8 mouse cellular contexts compared by ENCODE assay signal in the genomic region with DNA sequence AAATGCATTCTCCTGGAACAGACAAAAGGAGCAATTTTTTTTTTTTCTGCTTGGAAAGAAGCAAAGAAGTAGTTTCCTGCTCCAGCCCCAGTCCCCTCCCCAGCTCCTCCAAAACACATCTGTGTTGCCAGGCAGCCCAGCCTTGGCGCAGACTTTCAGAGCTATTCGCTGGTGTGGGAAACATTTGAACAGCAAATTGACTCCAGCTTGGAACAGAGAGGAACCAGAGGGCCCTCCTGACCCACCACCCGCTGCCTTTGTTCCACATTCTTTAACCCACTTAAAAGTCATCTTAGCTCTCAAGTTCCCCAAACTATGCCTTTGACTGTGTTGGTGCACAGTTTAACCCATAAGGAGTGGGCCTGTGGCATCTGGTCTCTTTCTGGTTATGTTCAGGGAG.
DNase-seq lines count a peak whose midpoint lies in the region; ATAC-seq and TF ChIP-seq lines count a peak whose summit lies in the region.

No protein-coding gene starts in this region.

- no peak overlapping the region for H3K9ac ChIP-seq in stomach, embryonic 14.5 days (replicated peaks; ENCODE audit: low read depth, low read length)
- H3K9ac ChIP-seq in stomach, postnatal 0 days (ENCODE audit: low read length): no peak overlapping the region
- H3K9ac ChIP-seq in lung, postnatal 0 days (replicated peaks; ENCODE audit: low read depth): no peak overlapping the region
- H3K9ac ChIP-seq in stomach, embryonic 16.5 days (ENCODE audit: low read length): no peak overlapping the region

- no peak for TF ChIP-seq CTCF in stomach, postnatal 0 days (IDR thresholded peaks at IDR 0.05; ENCODE audit: low read depth)
- TF ChIP-seq CTCF in lung, postnatal 0 days (IDR thresholded peaks at IDR 0.05): no peak

- H3K4me1 ChIP-seq in stomach, embryonic 14.5 days (ENCODE audit: control insufficient read depth, insufficient read depth, low read length): peaks cover 5% of the 10 kb centered on the region; the same call in 1 of the 2 replicates
- no peaks in the 10 kb centered on the region for H3K4me1 ChIP-seq in stomach, postnatal 0 days (replicated peaks; ENCODE audit: control insufficient read depth, insufficient read depth)
- no peaks in the 10 kb centered on the region for H3K4me1 ChIP-seq in lung, postnatal 0 days (ENCODE audit: insufficient read depth, low read depth, low read length)
- H3K4me1 ChIP-seq in stomach, embryonic 16.5 days (ENCODE audit: control insufficient read depth, insufficient read depth, low read length): no peaks in the 10 kb centered on the region

- H3K9me3 ChIP-seq in stomach, embryonic 14.5 days (ENCODE audit: control insufficient read depth, low read depth, low read length): no peaks in the 10 kb centered on the region; the same call in 1 of the 2 replicates
- no peaks in the 10 kb centered on the region for H3K9me3 ChIP-seq in stomach, postnatal 0 days (ENCODE audit: control insufficient read depth, low read length)
- no peaks in the 10 kb centered on the region for H3K9me3 ChIP-seq in lung, postnatal 0 days (ENCODE audit: low read length)
- H3K9me3 ChIP-seq in stomach, embryonic 16.5 days (replicated peaks; ENCODE audit: control insufficient read depth, low read length): no peaks in the 10 kb centered on the region

- no peak for ATAC-seq in stomach, embryonic 14.5 days (ENCODE audit: insufficient number of reproducible peaks, insufficient read depth, low FRiP score, low read depth)
- no peak for ATAC-seq in stomach, postnatal 0 days (ENCODE audit: low FRiP score, low TSS enrichment)
- peak; percentile 86 for ATAC-seq in lung, postnatal 0 days
- ATAC-seq in stomach, embryonic 16.5 days (ENCODE audit: insufficient read depth, low FRiP score): 0 out of 2 replicates have a peak, but pooled peaks have one; percentile 40

- no peaks in the 10 kb centered on the region for H3K27me3 ChIP-seq in stomach, embryonic 14.5 days (ENCODE audit: control insufficient read depth, insufficient read depth, low read length)
- no peaks in the 10 kb centered on the region for H3K27me3 ChIP-seq in stomach, postnatal 0 days (ENCODE audit: control insufficient read depth, insufficient read depth, low read length)
- H3K27me3 ChIP-seq in lung, postnatal 0 days (replicated peaks; ENCODE audit: insufficient read depth, low read length): no peaks in the 10 kb centered on the region
- H3K27me3 ChIP-seq in stomach, embryonic 16.5 days (ENCODE audit: control insufficient read depth, insufficient read depth, low read length): no peaks in the 10 kb centered on the region

- H3K36me3 ChIP-seq in stomach, embryonic 14.5 days (ENCODE audit: control insufficient read depth, insufficient read depth, low read length): no peaks in the 10 kb centered on the region
- no peaks in the 10 kb centered on the region for H3K36me3 ChIP-seq in stomach, postnatal 0 days (ENCODE audit: control insufficient read depth, insufficient read depth, low read length)
- H3K36me3 ChIP-seq in lung, postnatal 0 days (ENCODE audit: insufficient read depth, low read length): no peaks in the 10 kb centered on the region
- no peaks in the 10 kb centered on the region for H3K36me3 ChIP-seq in stomach, embryonic 16.5 days (ENCODE audit: control insufficient read depth, insufficient read depth, low read length)

- H3K27ac ChIP-seq in stomach, embryonic 14.5 days (ENCODE audit: low read length): peak overlapping the region; percentile 27; the same call in 1 of the 2 replicates
- H3K27ac ChIP-seq in stomach, postnatal 0 days (replicated peaks): no peak overlapping the region
- H3K27ac ChIP-seq in lung, postnatal 0 days (ENCODE audit: low read length): no peak overlapping the region; the same call in 1 of the 2 replicates
- H3K27ac ChIP-seq in stomach, embryonic 16.5 days (ENCODE audit: low read length): peak overlapping the region; percentile 60; the same call in 1 of the 2 replicates

- intact Hi-C loops in gastrocnemius, postnatal 14 days (cut with DNase I; ENCODE audit: low total_unique reads): no loop called here

- no peak for TF ChIP-seq EP300 in stomach, postnatal 0 days (optimal IDR thresholded peaks at IDR 0.05)
- TF ChIP-seq EP300 in lung, postnatal 0 days (IDR thresholded peaks at IDR 0.05): peak; percentile 69

- WGBS in stomach, embryonic 14.5 days: 22% methylated on average over 3 of the region's 3 CpGs
- WGBS in stomach, postnatal 0 days: 14% methylated on average over 3 of the region's 3 CpGs
- WGBS in lung, postnatal 0 days: 30% methylated on average over 3 of the region's 3 CpGs
- WGBS in stomach, embryonic 16.5 days: 24% methylated on average over 3 of the region's 3 CpGs

- DNase-seq in stomach, postnatal 0 days (ENCODE audit: low spot score): no peak
- DNase-seq in gastrocnemius, postnatal 14 days: peak; percentile 67
- DNase-seq in lung, postnatal 0 days (ENCODE audit: low spot score): peak; percentile 89
- no peak for DNase-seq in adipocyte (ENCODE audit: low spot score)
- no peak for DNase-seq in B cell, adult 2 months
- no peak for DNase-seq in spleen, postnatal 4 days (ENCODE audit: low spot score in 2 of 2)

- H3K4me2 ChIP-seq in stomach, embryonic 14.5 days (replicated peaks; ENCODE audit: low read depth, low read length): no peak overlapping the region
- H3K4me2 ChIP-seq in stomach, postnatal 0 days (replicated peaks; ENCODE audit: low read depth): no peak overlapping the region
- peak overlapping the region; percentile 18; the same call in 1 of the 2 replicates for H3K4me2 ChIP-seq in lung, postnatal 0 days (replicated peaks; ENCODE audit: low read depth, low read length)
- H3K4me2 ChIP-seq in stomach, embryonic 16.5 days (ENCODE audit: low read depth, low read length): no peak overlapping the region

- no peak overlapping the region for H3K4me3 ChIP-seq in stomach, embryonic 14.5 days (ENCODE audit: low read depth, low read length)
- no peak overlapping the region for H3K4me3 ChIP-seq in stomach, postnatal 0 days (ENCODE audit: low read depth, low read length)
- no peak overlapping the region for H3K4me3 ChIP-seq in lung, postnatal 0 days (ENCODE audit: low read depth, low read length)
- H3K4me3 ChIP-seq in stomach, embryonic 16.5 days (replicated peaks; ENCODE audit: low read length): no peak overlapping the region

Comparison
In these comparisons a context has a peak if more than half of its experiments do, and no peak if none do; other contexts are left out.
1. ATAC-seq: peak in lung, postnatal 0 days (single experiment) and stomach, embryonic 16.5 days (single experiment); none in stomach, embryonic 14.5 days (single experiment) and stomach, postnatal 0 days (single experiment).
2. H3K27ac ChIP-seq: peak in stomach, embryonic 14.5 days (single experiment) and stomach, embryonic 16.5 days (single experiment); none in stomach, postnatal 0 days (single experiment) and lung, postnatal 0 days (single experiment).
3. DNase-seq: peak in gastrocnemius, postnatal 14 days (single experiment) and lung, postnatal 0 days (single experiment); none in stomach, postnatal 0 days (single experiment), adipocyte (single experiment), B cell, adult 2 months (0 of 2) and spleen, postnatal 4 days (0 of 2).